Mouse (Mus musculus) spleen, adult 2 months (tissue): ENCODE measurements around the gene Zfp944. TPM values are rescaled to one million over a fixed set of nuclear protein-coding genes. Genes with fewer than 3 reads are reported as not detected.

ENCODE experiments used
- polyA plus RNA-seq: library from polyadenylated mRNA; depleted of rRNA; stranded (reverse); fragments of >200 nt; gene quantifications from 2 replicates; pipeline ENCODE4 v1.2.3, GENCODE M21; 2012; rRNA removed

Zfp944 gene
- polyA plus RNA-seq, 1 experiment = 1.7 TPM

Other genes with a start within 250 kb of the Zfp944 start
- 0.04 TPM in 1 of 2 replicates, not detected in the other for gene Zfp947, start 195.2 kb downstream of the Zfp944 start, polyA plus RNA-seq
- 0.12 and 0.20 TPM in 2 replicates for gene Zfp994, start 135.8 kb downstream of the Zfp944 start, polyA plus RNA-seq
- gene CT030661.1, start 46.6 kb downstream of the Zfp944 start, polyA plus RNA-seq = 0.36 and 0.37 TPM in 2 replicates
- 0.59 and 0.63 TPM in 2 replicates for gene Zfp758, start 53 bp upstream of the Zfp944 start, polyA plus RNA-seq
- gene Zfp946, start 62.8 kb upstream of the Zfp944 start, polyA plus RNA-seq = 0.70 and 0.91 TPM in 2 replicates
- not detected in 2 replicates for gene Vmn2r111, start 212.1 kb upstream of the Zfp944 start, polyA plus RNA-seq
- gene Vmn2r112, start 239.6 kb upstream of the Zfp944 start, polyA plus RNA-seq = not detected in 2 replicates